Mouse (Mus musculus) hindbrain, postnatal 0 days (tissue): ENCODE measurements around the gene Ntrk3. TPM values are rescaled to one million over a fixed set of nuclear protein-coding genes. Genes with fewer than 3 reads are reported as not detected.

ENCODE experiments used
- ATAC-seq: fragments of 200-750 bp; cut with Nextera tagmentation; 2 replicates; pipeline ENCODE4 v1.8.0; 2017; ENCODE audit warnings: mild to moderate bottlenecking, moderate TSS enrichment, moderate library complexity
- DNase-seq: peaks from one replicate; pipeline ENCODE4 v3.0.0-alpha.2; 2015; ENCODE audit warnings: low spot score
- H3K27ac ChIP-seq: fragments of 300-500 bp; sonication (generic); 2 replicates; pipeline ENCODE4 v1.5.1; 2014; ENCODE audit warnings: mild to moderate bottlenecking
- H3K27me3 ChIP-seq: fragments of 300-500 bp; sonication (generic); 2 replicates; pipeline ENCODE4 v1.6.1; 2014; ENCODE audit warnings: low read length, mixed read lengths; ENCODE audit not compliant: insufficient read depth
- H3K36me3 ChIP-seq: fragments of 300-500 bp; sonication (generic); 2 replicates; pipeline ENCODE4 v1.6.1; 2014; ENCODE audit warnings: low read length, mixed read lengths; ENCODE audit not compliant: insufficient read depth
- H3K4me1 ChIP-seq: fragments of 300-500 bp; sonication (generic); 2 replicates; pipeline ENCODE4 v1.6.1; 2014; ENCODE audit warnings: antibody characterized with exemption, low read length, mixed read lengths; ENCODE audit not compliant: insufficient read depth
- H3K4me2 ChIP-seq: fragments of 300-500 bp; sonication (generic); 2 replicates; pipeline ENCODE4 v1.6.1; 2014; ENCODE audit warnings: low read depth, mild to moderate bottlenecking, low read length, moderate library complexity, mixed read lengths
- H3K4me3 ChIP-seq: fragments of 300-500 bp; sonication (generic); 2 replicates; pipeline ENCODE4 v1.5.1; 2014; ENCODE audit warnings: low read length
- H3K9ac ChIP-seq: fragments of 300-500 bp; sonication (generic); replicated peaks from 2 replicates; pipeline ENCODE4 v1.6.1; 2014; ENCODE audit warnings: mild to moderate bottlenecking, low read length, moderate library complexity, mixed read lengths
- H3K9me3 ChIP-seq: fragments of 300-500 bp; sonication (generic); 2 replicates; pipeline ENCODE4 v1.6.1; 2016; ENCODE audit warnings: low read length, mixed read lengths
- CTCF ChIP-seq: IDR thresholded peaks from 2 replicates; pipeline ENCODE4 v1.5.1; 2016; ENCODE audit warnings: antibody characterized with exemption, control low read depth, low read depth
- WGBS: fragments of 180-500 bp; shearing (Covaris S2); extraction: QIAGEN DNeasy Blood & Tissue Kit; methylation state at CpG from one replicate; pipeline ENCODE4 v1.1.7; 2014; 5-methylcytosine and 5-hydroxymethylcytosine counted together
- polyA plus RNA-seq: library from polyadenylated mRNA; unstranded; fragments of >200 nt; fragmentation: Nextera tagmentation; extraction: Ambion mirVana; gene quantifications from 2 replicates; pipeline ENCODE4 v1.2.1, GENCODE M21; 2015
- total RNA-seq: library from RNA; depleted of rRNA; stranded (reverse); fragments of >200 nt; gene quantifications from 2 replicates; pipeline ENCODE4 v1.2.3, GENCODE M21; 2014

Ntrk3 gene
- total and polyA plus RNA-seq, 2 experiments from 2014 or later = 23.5 to 90.8 TPM

DNA sequence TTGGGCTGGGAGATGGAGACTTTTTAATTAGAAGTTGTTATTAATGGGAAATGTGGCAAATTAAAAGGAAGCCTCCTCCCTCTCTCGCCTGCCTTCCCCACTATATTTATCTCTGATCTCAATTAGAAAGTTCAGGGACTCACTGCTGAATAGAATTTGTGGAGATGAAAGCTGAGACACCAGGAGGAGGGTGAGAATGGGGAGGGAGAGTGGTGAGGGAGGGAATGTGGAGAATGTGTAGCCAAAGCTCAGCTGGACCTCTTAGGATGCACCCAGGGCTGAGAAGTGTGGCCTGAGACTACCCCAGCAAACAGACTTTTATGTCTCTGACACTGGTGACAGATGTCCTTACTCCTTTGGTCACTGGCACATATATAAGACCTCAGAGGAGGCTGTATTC lies 86.3 kb downstream of the Ntrk3 start:
- H3K4me2 ChIP-seq = no peak overlapping the region
- no peaks in the 10 kb centered on the region for H3K4me1 ChIP-seq
- no peak for TF ChIP-seq CTCF
- H3K27me3 ChIP-seq = no peaks in the 10 kb centered on the region
- H3K4me3 ChIP-seq = no peak overlapping the region
- H3K27ac ChIP-seq = no peak overlapping the region
- 50% methylated on average over 1 of the region's 1 CpGs for WGBS
- no peaks in the 10 kb centered on the region for H3K9me3 ChIP-seq
- no peak overlapping the region for H3K9ac ChIP-seq
- no peaks in the 10 kb centered on the region for H3K36me3 ChIP-seq
- no peak for DNase-seq
- no peak for ATAC-seq

DNA sequence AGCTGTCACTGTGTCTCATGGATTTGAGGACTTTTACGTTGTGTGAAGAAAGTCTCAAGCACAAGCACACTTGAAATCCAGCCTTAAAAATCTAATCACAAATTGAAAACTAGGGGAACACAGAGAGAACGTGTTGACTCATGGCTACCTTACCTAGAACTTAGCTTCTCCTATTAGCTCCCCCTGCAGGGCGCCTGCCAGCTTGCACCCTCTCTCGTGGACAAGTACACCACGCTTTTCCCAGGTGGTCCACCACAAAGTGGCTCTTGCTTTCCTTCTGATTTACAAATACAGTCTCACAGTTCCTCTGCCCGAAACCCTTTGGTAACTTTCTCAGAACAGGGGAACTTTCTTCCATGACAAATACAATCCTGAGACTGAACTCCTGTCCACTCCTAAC lies 94.1 kb downstream of the Ntrk3 start:
- Histone ChIP-seq H3K4me1 (no peaks in the 10 kb centered on the region), H3K27ac (no peak overlapping the region), H3K9ac (no peak overlapping the region), H3K4me3 (no peak overlapping the region), H3K36me3 (no peaks in the 10 kb centered on the region), H3K4me2 (no peak overlapping the region), H3K27me3 (no peaks in the 10 kb centered on the region), H3K9me3 (no peaks in the 10 kb centered on the region)
- 66% methylated on average over 6 of the region's 6 CpGs for WGBS
- ATAC-seq = no peak
- peak; percentile 42 for TF ChIP-seq CTCF
- no peak for DNase-seq

DNA sequence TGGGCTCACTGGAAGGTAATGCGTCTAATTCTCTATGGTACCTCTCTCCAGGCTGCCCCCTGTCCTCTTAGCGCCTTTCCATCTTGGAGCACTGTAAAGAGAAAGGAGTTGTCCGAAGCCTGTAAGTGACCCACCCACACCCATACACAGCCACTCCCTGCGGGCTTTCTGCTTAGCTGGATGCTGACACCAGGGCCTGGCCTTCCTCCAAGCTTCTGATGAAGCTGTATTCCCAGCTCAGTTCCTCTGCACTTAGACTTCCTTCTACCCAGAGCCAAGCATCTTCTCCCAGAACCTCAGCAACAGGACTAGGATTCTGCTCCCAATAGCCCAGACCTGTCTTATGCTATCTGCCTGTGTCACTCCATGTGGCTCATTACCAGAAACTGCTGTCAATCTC lies 114.1 kb downstream of the Ntrk3 start:
- H3K27ac ChIP-seq = no peak overlapping the region
- H3K9ac ChIP-seq = no peak overlapping the region
- no peak overlapping the region for H3K4me2 ChIP-seq
- TF ChIP-seq CTCF = no peak
- no peak overlapping the region for H3K4me3 ChIP-seq
- ATAC-seq = no peak
- peaks cover 15% of the 10 kb centered on the region for H3K4me1 ChIP-seq
- WGBS = 64% methylated on average over 4 of the region's 4 CpGs
- no peaks in the 10 kb centered on the region for H3K9me3 ChIP-seq
- no peaks in the 10 kb centered on the region for H3K27me3 ChIP-seq
- H3K36me3 ChIP-seq = no peaks in the 10 kb centered on the region
- no peak for DNase-seq

DNA sequence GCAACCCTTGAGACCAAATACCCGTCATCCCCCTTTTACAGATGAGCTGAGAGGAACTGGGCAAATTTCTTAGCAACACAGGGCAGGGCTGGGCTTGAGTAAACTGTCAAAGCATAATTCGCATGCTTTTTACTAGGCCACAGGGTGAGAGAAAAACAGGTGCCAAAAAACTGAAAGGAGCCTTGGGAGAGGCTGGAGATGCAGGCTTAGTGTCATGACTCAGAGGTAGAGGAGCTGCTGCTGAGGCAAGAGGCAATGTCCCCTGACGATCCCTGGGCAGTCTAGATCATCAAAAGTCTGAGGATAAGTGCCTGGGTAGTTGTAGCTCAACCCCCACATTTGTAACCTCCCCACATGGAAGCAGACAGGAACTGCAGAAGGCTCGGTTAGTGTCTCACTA lies 116.7 kb downstream of the Ntrk3 start:
- Histone ChIP-seq H3K9me3 (no peaks in the 10 kb centered on the region), H3K4me2 (no peak overlapping the region), H3K4me1 (peaks cover 15% of the 10 kb centered on the region), H3K27ac (no peak overlapping the region), H3K9ac (no peak overlapping the region), H3K36me3 (no peaks in the 10 kb centered on the region), H3K4me3 (no peak overlapping the region), H3K27me3 (no peaks in the 10 kb centered on the region)
- TF ChIP-seq CTCF = no peak
- no peak for DNase-seq
- 54% methylated on average over 4 of the region's 4 CpGs for WGBS
- no peak for ATAC-seq

DNA sequence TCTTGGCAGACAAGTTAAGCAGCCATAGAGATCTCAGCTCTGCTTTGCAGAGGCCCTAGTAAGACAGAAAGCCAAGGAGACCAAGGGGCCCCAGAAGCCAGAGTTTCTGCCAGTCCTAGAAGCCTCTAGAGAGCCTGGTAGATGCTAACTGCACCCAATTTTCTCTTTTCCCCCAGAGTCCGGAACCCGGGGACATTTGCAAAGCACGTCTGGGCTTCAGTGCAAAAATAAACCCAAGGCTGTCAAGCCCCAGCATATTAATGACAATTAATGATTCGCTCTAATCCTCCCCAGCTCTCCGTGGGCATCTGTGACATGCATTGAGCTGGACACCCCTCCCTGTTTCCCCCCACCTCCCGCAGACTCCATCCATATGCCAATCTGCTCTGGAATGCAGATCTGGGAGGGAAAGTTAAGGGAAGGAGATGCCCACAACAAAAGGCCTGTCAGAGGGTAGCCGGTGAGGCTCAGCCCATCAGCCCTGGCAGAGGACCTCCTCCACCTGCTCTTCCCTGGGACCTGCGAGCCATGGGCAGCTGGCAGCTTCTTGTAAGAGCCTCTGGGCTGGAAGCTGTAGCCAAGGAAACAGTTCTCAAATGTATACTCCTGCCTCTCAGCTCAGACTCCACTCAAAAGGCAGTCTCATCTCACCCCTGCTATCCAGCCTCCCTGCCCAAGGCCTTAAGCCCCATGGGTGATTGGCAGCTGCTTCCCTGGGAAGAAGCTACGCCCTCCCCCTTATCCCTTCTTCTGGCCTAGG lies 117.8 kb downstream of the Ntrk3 start:
- Histone ChIP-seq H3K4me2 (no peak overlapping the region), H3K4me3 (no peak overlapping the region), H3K4me1 (peaks cover 15% of the 10 kb centered on the region), H3K27me3 (no peaks in the 10 kb centered on the region), H3K36me3 (no peaks in the 10 kb centered on the region), H3K9ac (no peak overlapping the region), H3K9me3 (no peaks in the 10 kb centered on the region), H3K27ac (peak overlapping the region; percentile 41; the same call in 1 of the 2 replicates)
- peak; percentile 77 for ATAC-seq
- 16% methylated on average over 9 of the region's 9 CpGs for WGBS
- TF ChIP-seq CTCF = no peak
- peak; percentile 73 for DNase-seq

DNA sequence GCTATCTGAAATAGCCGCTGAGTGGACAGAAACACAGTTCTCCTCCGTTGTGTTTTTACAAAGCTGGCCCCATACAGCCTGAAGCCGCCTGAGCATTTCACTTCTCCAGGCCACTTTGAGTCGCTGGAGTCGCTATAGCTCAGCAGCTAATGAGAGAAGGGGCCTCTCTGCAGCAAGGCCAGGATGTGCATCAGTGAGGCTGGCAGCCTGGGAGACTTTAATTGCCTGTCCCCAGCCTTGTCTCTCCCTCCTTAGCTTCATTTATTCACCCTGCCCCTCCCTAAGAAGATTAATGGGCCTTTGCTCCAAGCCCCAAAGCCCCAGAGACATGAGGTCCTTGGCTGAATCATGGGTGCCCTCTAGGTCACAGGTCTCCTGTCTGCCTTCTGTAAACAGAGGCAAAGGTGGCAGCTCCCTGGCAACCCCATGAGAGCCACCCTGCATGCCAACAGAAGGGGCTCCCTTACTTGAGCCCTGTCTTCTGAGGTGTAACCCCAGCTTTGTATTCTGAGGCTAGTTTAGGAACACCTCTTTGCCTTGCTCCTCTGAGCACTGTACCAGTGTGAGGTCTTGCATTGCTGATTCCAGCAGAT lies 132.2 kb downstream of the Ntrk3 start:
- H3K27me3 ChIP-seq = no peaks in the 10 kb centered on the region
- WGBS = 41% methylated on average over 5 of the region's 5 CpGs
- ATAC-seq = 0 out of 2 replicates have a peak, but pooled peaks have one; percentile 29
- no peak for TF ChIP-seq CTCF
- H3K9me3 ChIP-seq = no peaks in the 10 kb centered on the region
- no peak overlapping the region for H3K27ac ChIP-seq
- DNase-seq = no peak
- no peak overlapping the region for H3K4me2 ChIP-seq
- no peaks in the 10 kb centered on the region for H3K4me1 ChIP-seq
- H3K4me3 ChIP-seq = no peak overlapping the region
- H3K36me3 ChIP-seq = no peaks in the 10 kb centered on the region
- H3K9ac ChIP-seq = no peak overlapping the region

DNA sequence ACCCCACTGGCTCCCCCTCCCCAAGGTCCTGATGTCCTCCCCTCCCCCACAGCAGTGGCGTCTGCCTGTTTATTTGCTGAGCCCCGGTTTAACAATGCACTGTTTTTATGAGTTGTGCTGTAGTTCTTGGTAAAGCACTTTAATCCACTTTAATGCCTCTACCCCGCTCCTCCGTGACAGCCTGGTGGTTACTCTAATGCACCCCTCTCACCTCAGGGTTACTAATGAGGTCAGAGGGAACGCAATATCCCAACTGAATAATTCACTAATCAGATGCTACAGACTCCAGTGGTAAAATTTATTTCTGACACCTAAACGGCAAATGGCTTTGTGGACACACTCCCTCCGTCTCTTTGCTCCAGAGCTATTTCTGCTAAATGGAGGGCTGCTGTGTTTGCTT lies 133.9 kb downstream of the Ntrk3 start:
- DNase-seq (no peak), ATAC-seq (no peak)
- H3K4me3 ChIP-seq = no peak overlapping the region
- no peaks in the 10 kb centered on the region for H3K4me1 ChIP-seq
- WGBS = 44% methylated on average over 7 of the region's 7 CpGs
- no peak overlapping the region for H3K9ac ChIP-seq
- no peaks in the 10 kb centered on the region for H3K9me3 ChIP-seq
- no peak overlapping the region for H3K27ac ChIP-seq
- no peak for TF ChIP-seq CTCF
- H3K4me2 ChIP-seq = no peak overlapping the region
- H3K36me3 ChIP-seq = no peaks in the 10 kb centered on the region
- no peaks in the 10 kb centered on the region for H3K27me3 ChIP-seq
